Mouse (Mus musculus) T-helper 2 cell (primary cell): ENCODE results near the gene Gm35315.

Experiments used
- in situ Hi-C: fragments of 300-600 bp; cut with MboI, MseI; formaldehyde crosslinking; loops from one replicate; pipeline ENCODE4 v1.15.1; 2025; ENCODE audit warnings: high pct_unique_total_duplicates

Gene Gm35315

GRCm38 (mm10) chr5:110094030-110094846 lies at the start of gene Gm35315:
TSS of gene Gm35315 (minus strand) at chr5:110094420.
- in situ Hi-C loops = no loop called here

DNA sequence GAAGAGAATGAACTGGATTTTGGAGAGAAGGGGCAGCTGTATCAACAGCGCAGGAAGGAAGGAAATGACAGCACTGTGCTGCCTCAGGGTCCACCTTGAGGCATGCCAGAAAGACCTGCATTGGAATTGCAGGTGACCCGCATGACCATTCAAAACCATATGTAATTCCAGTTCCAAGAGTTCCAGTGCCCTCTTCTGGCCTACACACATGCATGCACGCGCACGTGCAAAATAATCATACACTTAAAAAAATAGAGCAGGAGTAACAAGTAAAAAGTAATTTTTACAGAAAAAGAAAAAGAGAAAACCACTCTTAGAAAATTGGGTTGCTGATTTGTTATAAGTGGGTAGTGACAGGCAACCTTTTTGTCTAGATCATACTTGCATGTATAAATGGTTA lies 48.8 kb upstream of the Gm35315 start:
- in situ Hi-C loops = no loop called here

GRCm38 (mm10) chr5:110142309-110142708 lies 48.1 kb upstream of the Gm35315 start:
- in situ Hi-C loops = no loop called here

- in situ Hi-C loops = no loop called here
Measured at GRCm38 (mm10) chr5:110140424-110140823, 46.2 kb upstream of the Gm35315 start.

DNA sequence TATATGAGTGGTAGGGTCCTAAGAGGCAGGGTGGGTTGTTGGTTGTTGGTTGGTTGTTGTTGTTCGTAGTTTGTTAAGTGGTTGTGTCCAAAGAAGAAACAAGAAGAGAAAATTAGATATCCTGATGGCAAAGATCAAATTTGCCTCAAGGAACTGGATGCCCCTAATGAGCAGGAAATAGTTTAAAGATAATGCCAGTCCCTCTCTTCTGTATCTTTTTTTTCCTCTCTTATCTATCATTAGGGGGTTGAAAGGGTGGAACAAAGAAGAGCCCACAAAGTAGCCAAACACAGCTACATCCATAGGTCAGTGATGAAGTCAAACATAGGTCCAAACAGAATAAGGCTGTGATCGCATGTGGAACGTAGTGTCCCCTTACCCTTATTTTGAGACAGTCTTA lies 45.1 kb upstream of the Gm35315 start:
- in situ Hi-C loops = no loop called here

- in situ Hi-C loops = no loop called here
Measured at GRCm38 (mm10) chr5:110137816-110138215, 43.6 kb upstream of the Gm35315 start.

- in situ Hi-C loops = no loop called here
Measured at GRCm38 (mm10) chr5:110136087-110136464, 41.9 kb upstream of the Gm35315 start.

DNA sequence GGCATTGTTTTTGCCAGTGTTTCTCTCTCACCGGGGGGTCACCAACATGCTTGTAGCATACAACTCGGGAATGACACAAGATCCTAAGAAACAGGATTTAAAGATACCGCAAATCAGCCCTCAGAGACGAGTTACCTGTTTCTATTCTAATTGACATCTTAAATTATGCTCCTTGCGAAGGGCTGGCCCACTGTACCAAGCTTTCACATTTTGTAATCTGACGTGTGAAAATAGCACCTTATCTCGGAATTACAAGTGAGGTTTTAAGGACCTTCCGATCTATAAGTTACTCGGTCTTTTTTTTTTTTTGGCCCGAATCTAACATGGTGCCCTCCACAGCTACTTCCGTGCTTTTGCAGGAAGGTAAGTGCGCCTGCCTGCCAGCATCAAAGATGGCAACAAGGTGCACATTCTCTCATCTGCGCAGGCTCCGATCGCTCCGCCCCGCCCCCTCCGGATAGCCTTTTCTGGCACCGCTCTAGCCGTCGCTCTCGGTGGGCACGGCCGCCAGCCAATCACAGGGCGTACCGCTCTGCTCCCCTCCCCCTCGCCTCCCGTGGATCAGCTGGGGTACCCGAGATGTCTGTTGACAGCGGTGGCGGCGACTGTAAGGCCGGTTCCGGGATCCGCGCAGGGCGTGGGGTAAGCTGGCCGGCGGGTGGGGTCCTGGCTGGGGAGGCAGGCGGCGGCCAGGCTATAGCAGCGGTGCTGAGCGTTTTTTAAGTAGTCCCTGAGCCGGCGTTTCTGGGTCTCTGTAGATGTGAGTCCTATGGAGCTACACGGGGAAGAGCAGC lies 41.3 kb upstream of the Gm35315 start, which contains the start of gene Chfr:
TSS of gene Chfr (plus strand) at position 550 of the 794 bp plus-strand sequence.
- in situ Hi-C loops = no loop called here

DNA sequence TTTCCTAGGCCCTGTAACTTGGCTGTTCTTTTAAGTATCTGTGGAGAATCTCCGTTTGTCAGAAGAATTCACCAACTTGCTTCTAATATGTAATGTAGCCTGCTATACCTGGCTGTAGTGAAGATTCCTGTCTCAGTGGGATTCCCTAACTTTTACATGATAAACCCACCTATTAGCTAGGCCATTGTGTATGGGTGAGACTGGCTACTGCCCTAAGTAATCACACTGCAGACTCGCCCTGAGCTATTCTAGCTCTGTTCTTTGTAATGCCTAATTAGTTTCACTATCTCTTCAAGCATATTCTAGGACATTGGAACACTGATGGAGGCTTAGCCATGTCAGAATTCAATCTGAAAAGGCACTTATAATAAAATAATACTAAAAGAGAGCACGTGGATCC lies 28.2 kb upstream of the Gm35315 start:
- in situ Hi-C loops = loop anchor here (25.0 kb wide), 1 partner anchor 1660 kb away; the partner anchor contains the start of gene Pcgf3

GRCm38 (mm10) chr5:110109991-110110441 lies 15.8 kb upstream of the Gm35315 start, which contains the start of gene Zfp605:
TSS of gene Zfp605 (plus strand) at chr5:110110092.
- in situ Hi-C loops = loop anchor here (25.0 kb wide), 1 partner anchor 1648 kb away; the partner anchor contains the start of gene Pcgf3

DNA sequence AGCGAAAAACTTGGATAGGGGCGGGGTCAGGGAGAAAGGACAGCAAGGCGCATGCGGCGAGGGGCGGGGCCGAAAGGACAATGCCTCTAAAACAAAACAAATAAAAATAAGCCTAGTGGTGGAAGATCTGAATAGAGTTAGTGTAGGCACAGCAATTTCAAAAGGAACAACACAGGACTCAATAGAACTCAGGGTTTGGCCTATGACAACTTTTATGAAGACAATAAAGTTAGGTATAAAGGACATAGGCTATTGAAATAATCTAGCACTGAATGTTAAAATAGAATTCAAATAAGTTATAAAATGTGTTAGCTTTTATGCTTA lies 14.0 kb upstream of the Gm35315 start:
- in situ Hi-C loops = loop anchor here (25.0 kb wide), 1 partner anchor 1646 kb away; the partner anchor contains the start of gene Pcgf3

- in situ Hi-C loops = loop anchor here (25.0 kb wide), 1 partner anchor 1645 kb away; the partner anchor contains the start of gene Pcgf3
Measured at GRCm38 (mm10) chr5:110107581-110108304, 13.5 kb upstream of the Gm35315 start, which contains the start of gene Gtpbp6. TSS of gene Gtpbp6 (minus strand) at chr5:110108197.

GRCm38 (mm10) chr5:110106901-110107564 lies 12.8 kb upstream of the Gm35315 start:
- in situ Hi-C loops = loop anchor here (25.0 kb wide), 1 partner anchor 1645 kb away; the partner anchor contains the start of gene Pcgf3

DNA sequence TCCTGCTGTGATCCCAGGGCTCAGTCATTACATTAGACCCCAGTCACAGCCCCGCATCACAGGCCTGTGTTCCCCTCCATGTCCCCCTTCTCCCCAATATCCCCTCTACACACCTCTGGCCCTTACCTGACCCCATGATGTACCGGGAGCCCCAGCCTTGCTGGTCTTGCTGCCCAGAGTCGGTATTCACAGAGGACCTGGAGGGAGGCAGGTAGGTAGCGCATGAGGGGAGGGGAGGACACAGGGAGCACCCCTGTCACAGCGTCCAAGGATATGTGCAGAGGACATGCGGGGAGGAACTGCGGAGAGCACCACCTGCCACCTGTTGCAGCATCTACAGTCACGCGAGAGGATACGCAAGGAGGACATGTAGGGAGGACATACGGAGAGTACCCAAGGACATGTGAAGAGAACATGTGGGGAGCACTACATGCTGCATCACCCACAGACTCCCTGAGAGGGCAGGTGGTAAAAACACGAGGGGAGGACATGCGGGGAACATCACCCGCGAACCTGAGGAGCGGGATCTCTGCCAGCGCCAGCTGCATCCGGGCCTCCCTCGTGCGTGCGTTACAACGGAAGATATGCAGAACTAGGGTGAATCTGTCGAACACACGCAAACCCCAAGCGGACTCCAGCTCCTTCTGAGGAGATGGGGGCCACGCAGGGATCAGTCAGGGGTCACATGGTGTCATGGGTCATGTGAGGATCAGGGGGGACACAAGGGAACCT lies 12.1 kb upstream of the Gm35315 start:
- in situ Hi-C loops = loop anchor here (25.0 kb wide), 1 partner anchor 1644 kb away; the partner anchor contains the start of gene Pcgf3

GRCm38 (mm10) chr5:110104616-110105380 lies 10.6 kb upstream of the Gm35315 start:
- in situ Hi-C loops = loop anchor here (25.0 kb wide), 1 partner anchor 1642 kb away; the partner anchor contains the start of gene Pcgf3

- in situ Hi-C loops = loop anchor here (25.0 kb wide), 1 partner anchor 1642 kb away; the partner anchor contains the start of gene Pcgf3
Measured at GRCm38 (mm10) chr5:110103901-110104615, 9.8 kb upstream of the Gm35315 start.

DNA sequence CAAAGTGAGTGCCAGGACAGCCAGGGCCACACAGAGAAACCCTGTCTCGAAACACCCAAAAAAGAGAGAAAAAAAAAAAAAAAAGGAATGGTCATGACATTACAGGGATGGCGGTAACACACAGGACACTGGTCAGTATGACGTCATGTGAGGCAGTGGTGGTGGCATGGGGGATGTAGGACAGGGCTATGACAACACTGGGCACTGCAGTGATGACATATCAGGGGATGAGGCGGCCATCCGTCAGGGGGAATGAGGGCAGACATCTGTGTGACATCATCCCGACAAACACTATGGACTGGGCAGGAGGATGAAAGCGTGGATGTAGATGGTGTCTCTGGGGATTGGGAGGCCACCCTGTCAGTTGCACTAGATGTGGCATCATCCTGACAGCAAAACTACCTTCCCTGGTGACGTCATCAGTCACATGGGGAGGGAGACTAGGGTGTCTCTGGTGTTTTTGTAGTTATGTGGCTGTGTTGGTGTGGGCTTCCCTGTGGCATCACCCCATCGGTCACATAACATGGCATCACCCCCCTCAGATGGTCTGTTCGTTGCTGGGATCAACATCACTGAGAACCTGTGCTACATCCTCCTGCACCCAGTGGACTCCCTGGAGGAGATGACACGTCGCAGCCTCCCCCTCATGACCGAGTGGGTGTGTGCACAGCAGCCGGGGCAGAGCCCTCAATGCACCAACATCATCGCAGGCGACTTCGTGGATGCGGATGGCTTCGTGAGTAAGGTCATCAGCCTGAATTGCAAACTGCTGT lies 8.8 kb upstream of the Gm35315 start:
- in situ Hi-C loops = loop anchor here (25.0 kb wide), 1 partner anchor 1641 kb away; the partner anchor contains the start of gene Pcgf3

DNA sequence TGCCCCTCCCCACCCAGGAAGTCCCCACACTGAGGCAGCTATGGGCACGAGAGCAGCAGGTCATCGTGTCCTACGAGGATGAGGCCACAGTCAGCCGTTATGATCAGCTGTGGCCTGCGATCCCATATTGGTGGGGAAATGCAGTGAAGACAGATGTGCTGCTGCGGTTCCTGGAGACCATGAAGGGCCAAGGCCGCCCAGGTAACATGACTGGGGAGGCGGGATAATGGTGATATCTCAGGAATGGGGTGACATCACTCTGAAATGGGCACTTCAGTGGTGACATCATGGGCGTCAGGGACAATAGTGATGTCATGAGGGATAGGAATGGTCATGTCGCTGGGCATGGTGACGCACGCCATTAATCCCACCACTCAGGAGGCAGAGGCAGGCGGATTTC lies 8.2 kb upstream of the Gm35315 start:
- in situ Hi-C loops = loop anchor here (25.0 kb wide), 1 partner anchor 1640 kb away; the partner anchor contains the start of gene Pcgf3
